Mouse (Mus musculus): ENCODE data around the gene Arf6. TPM values are rescaled to one million over a fixed set of nuclear protein-coding genes. Genes with fewer than 3 reads are reported as not detected.

The Arf6 gene
- polyA plus RNA-seq, 1 experiment from 2014 or later = 34.5 TPM

Small RNA genes lying within 50 kb of the gene (microRNA-seq; reads per million reads assigned to microRNA genes)
- gene Gm47299 (0.53 reads per million), gene Gm47305 (not detected)

Other genes starting within 250 kb of the Arf6 start
- 1,099 and 1,463 TPM in 2 replicates for gene Rps29, start 213.0 kb upstream of the Arf6 start, polyA plus RNA-seq (2014; fragmentation: Nextera tagmentation; extraction: Ambion mirVana)
- gene Lrr1, start 203.3 kb upstream of the Arf6 start, polyA plus RNA-seq (2014; fragmentation: Nextera tagmentation; extraction: Ambion mirVana) = 12.6 and 15.8 TPM in 2 replicates
- gene Rpl36al, start 188.1 kb upstream of the Arf6 start, polyA plus RNA-seq (2014; fragmentation: Nextera tagmentation; extraction: Ambion mirVana) = 338 and 389 TPM in 2 replicates
- 35.5 and 38.6 TPM in 2 replicates for gene Mgat2, start 188.0 kb upstream of the Arf6 start, polyA plus RNA-seq (2014; fragmentation: Nextera tagmentation; extraction: Ambion mirVana)
- gene Gm49383, start 175.0 kb upstream of the Arf6 start, polyA plus RNA-seq (2014; fragmentation: Nextera tagmentation; extraction: Ambion mirVana) = 22.7 and 26.1 TPM in 2 replicates
- 5.2 TPM in 2 replicates for gene Dnaaf2, start 173.7 kb upstream of the Arf6 start, polyA plus RNA-seq (2014; fragmentation: Nextera tagmentation; extraction: Ambion mirVana)
- gene Gm49384, start 167.9 kb upstream of the Arf6 start, polyA plus RNA-seq (2014; fragmentation: Nextera tagmentation; extraction: Ambion mirVana) = 20.9 and 22.1 TPM in 2 replicates
- 11.3 and 13.9 TPM in 2 replicates for gene Pole2, start 144.0 kb upstream of the Arf6 start, polyA plus RNA-seq (2014; fragmentation: Nextera tagmentation; extraction: Ambion mirVana)
- gene Klhdc1, start 131.0 kb upstream of the Arf6 start, polyA plus RNA-seq (2014; fragmentation: Nextera tagmentation; extraction: Ambion mirVana) = 10.6 and 11.9 TPM in 2 replicates
- gene Klhdc2, start 75.5 kb upstream of the Arf6 start, polyA plus RNA-seq (2014; fragmentation: Nextera tagmentation; extraction: Ambion mirVana) = 286 TPM in 2 replicates
- gene Nemf, start 15.0 kb upstream of the Arf6 start, polyA plus RNA-seq (2014; fragmentation: Nextera tagmentation; extraction: Ambion mirVana) = 67.4 and 80.0 TPM in 2 replicates
- 0.83 and 1.3 TPM in 2 replicates for gene Gm9887, start 308 bp downstream of the Arf6 start, polyA plus RNA-seq (2014; fragmentation: Nextera tagmentation; extraction: Ambion mirVana)
- 24.7 and 27.9 TPM in 2 replicates for gene Vcpkmt, start 210.9 kb downstream of the Arf6 start, polyA plus RNA-seq (2014; fragmentation: Nextera tagmentation; extraction: Ambion mirVana)